Mouse (Mus musculus) forebrain, embryonic 11.5 days (tissue): ENCODE data around the gene Rps19. TPM values are rescaled to one million over a fixed set of nuclear protein-coding genes. Genes with fewer than 3 reads are reported as not detected.
"Not testable (repeated sequence)": the region's sequence is repeated elsewhere in the genome, so short reads cannot be mapped to it uniquely, and the experiment has no call there.

Experiments used
- ATAC-seq: fragments of 200-750 bp; cut with Nextera tagmentation; replicated peaks from 2 replicates; pipeline ENCODE4 v1.8.0; 2017; ENCODE audit warnings: moderate TSS enrichment; ENCODE audit not compliant: low FRiP score
- DNase-seq: peaks from one replicate; pipeline ENCODE4 v3.0.0-alpha.2; 2017; ENCODE audit warnings: low spot score
- H3K27ac ChIP-seq: fragments of 300-500 bp; sonication (generic); 2 replicates; pipeline ENCODE4 v1.5.1; 2014; ENCODE audit warnings: low read depth, low read length
- H3K27me3 ChIP-seq: fragments of 300-500 bp; sonication (generic); 2 replicates; pipeline ENCODE4 v1.6.1; 2014; ENCODE audit warnings: mild to moderate bottlenecking, low read length, mixed read lengths; ENCODE audit not compliant: control insufficient read depth, insufficient read depth
- H3K36me3 ChIP-seq: fragments of 300-500 bp; sonication (generic); 2 replicates; pipeline ENCODE4 v1.6.1; 2014; ENCODE audit warnings: mild to moderate bottlenecking, low read length, moderate library complexity, mixed read lengths; ENCODE audit not compliant: control insufficient read depth, insufficient read depth
- H3K4me1 ChIP-seq: fragments of 300-500 bp; sonication (generic); replicated peaks from 2 replicates; pipeline ENCODE4 v1.6.1; 2014; ENCODE audit warnings: low read length, mixed read lengths; ENCODE audit not compliant: control insufficient read depth, insufficient read depth
- H3K4me2 ChIP-seq: fragments of 300-500 bp; sonication (generic); 2 replicates; pipeline ENCODE4 v1.6.1; 2014; ENCODE audit warnings: low read depth, mild to moderate bottlenecking, low read length, moderate library complexity, mixed read lengths; ENCODE audit not compliant: severe bottlenecking
- H3K4me3 ChIP-seq: fragments of 300-500 bp; sonication (generic); 2 replicates; pipeline ENCODE4 v1.5.1; 2014; ENCODE audit warnings: low read depth, low read length
- H3K9ac ChIP-seq: fragments of 300-500 bp; sonication (generic); 2 replicates; pipeline ENCODE4 v1.6.1; 2014; ENCODE audit warnings: low read length
- H3K9me3 ChIP-seq: fragments of 300-500 bp; sonication (generic); 2 replicates; pipeline ENCODE4 v1.6.1; 2016; ENCODE audit warnings: low read length, mixed read lengths; ENCODE audit not compliant: control insufficient read depth
- WGBS: fragments of 180-500 bp; shearing (Covaris S2); extraction: QIAGEN DNeasy Blood & Tissue Kit; methylation state at CpG from one replicate; pipeline ENCODE4 v1.1.7; 2014; 5-methylcytosine and 5-hydroxymethylcytosine counted together
- polyA plus RNA-seq: library from polyadenylated mRNA; unstranded; fragments of >200 nt; fragmentation: Nextera tagmentation; extraction: Ambion mirVana; gene quantifications from 2 replicates; pipeline ENCODE4 v1.2.1, GENCODE M21; 2014

Gene Rps19
- polyA plus RNA-seq = 1,722 and 1,731 TPM in 2 replicates

DNA sequence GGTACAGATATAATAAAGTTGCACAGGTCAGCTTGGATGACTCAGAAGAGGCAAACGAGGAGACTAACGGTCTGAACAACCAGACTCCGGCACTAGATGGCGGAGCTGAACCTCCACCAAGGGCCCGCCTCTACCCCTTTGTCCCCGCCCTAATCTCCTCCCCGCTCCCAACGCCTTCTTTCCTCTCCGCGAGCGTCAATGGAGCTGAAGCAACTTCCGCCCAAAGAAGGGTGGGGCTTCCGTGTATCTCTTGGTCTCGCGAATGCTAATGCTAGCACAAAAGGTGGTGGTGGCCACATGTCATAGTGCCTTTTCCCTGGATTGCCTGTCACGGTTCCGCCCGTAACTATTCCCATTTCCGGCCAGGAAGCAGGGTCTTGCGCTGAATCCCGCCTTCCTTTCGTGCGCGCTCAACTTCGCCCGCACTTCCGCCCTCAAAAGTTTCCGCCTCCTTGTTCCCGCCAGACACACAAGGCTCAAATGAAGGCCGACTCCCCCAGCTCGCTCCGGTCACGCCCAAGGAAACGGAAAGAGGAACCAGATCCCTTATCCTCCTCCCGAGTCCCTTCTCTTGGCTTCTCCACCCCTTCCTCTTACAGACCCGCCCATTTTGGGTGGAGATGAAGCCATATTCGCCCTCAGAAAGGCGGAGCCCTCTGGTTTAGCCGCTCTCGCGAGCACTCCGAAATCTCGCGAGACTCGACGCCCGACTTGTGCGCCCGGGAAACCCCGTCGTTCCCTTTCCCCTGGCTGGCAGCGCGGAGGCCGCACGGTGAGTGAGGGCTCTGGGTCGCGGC lies at the start of gene Rps19:
TSS of gene Rps19 (plus strand) at position 476 of the 797 bp plus-strand sequence.
- WGBS = under 1% methylated on average over 56 of the region's 57 CpGs
- peak; percentile 92 for ATAC-seq
- H3K9me3 ChIP-seq = no peaks in the 10 kb centered on the region

DNA sequence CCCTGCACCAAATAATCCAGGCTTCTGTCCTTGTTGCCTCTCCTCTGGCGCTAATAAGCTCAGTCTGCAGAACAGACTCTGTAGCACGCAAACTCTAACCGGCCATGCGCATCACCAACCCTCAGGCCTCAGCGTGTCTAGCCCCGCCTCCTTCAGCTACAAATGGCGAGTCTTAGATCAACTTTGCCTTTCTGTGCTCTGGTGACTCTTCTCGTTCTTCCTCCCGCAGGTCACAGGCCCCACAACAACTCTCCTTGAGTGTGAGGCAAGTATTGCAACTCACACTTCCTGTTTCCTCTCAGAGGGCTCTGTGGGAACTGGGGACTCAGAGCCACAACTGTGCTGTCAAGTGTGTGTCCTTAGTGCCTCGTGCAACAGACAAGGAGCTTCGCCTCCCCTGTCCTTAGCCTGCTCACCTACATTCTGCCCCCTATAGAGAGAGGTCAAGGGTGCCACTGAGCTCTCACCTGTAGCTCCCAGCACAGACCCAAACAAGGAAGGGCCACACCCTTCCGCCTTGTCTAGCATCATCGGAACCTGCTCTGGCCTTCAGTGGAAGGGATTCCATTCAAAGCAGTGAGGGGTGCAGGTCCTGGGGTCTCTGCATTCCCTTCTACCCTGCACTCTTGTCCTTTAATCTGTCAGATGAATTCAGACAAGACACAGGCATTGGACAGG lies 45.3 kb upstream of the Rps19 start:
- not testable (repeated sequence) for H3K9ac ChIP-seq, H3K9me3 ChIP-seq, H3K4me2 ChIP-seq, ATAC-seq, H3K4me3 ChIP-seq, H3K27me3 ChIP-seq, H3K36me3 ChIP-seq, DNase-seq, H3K27ac ChIP-seq, H3K4me1 ChIP-seq
- WGBS = 70% methylated on average over 11 of the region's 13 CpGs

More for the DNA sequence above, at the start of gene Rps19:
- peak; percentile 98 for DNase-seq
- Histone ChIP-seq H3K27ac (peak within 1 kb of the TSS; percentile 82), H3K4me3 (peak within 1 kb of the TSS; percentile 98), H3K27me3 (no peaks in the 10 kb centered on the region), H3K4me2 (peak within 1 kb of the TSS; percentile 60), H3K36me3 (peaks cover 9% of the 10 kb centered on the region; the same call in 1 of the 2 replicates), H3K9ac (peak within 1 kb of the TSS; percentile 100), H3K4me1 (peaks cover 14% of the 10 kb centered on the region)

DNA sequence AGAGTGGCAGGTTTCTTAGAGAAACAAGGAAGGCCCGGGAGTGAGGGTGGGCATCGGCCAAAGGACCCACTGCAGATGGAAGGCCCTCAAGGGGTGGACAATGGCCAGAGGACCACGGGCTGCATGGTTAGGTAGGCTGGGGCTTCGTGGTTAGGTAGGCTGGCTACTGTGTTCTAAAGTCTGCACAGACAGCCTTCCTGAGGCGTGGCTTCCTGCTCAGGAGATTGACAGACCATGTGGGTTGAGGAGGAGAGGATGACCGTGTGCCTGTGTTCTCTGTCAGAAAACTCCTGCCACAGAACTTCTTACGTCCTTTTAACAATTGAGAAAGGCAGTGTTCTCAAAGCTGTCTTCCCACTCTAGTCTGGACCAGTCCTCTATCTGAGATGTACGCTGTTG lies 44.8 kb upstream of the Rps19 start:
- ATAC-seq = no peak

DNA sequence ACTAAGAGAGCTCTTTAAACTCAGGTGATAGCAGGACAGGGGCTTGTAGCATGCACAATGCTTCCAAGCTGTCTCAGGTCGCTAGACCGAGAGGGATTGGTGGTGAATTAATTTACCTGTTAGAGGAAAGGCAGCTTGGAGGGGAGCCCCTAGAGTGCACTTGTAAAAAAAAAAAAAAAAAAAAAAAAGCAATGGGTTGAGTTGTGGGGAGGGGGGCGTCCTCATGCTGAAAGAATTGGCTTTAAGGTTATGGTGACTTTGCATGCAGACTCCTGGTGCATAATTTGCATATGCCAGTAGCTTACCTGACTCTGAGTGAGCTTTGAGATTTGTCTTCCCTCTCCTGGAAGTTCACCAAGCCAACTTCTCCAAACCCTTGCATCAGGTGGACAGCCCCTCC lies 43.8 kb upstream of the Rps19 start:
- no peaks in the 10 kb centered on the region for H3K9me3 ChIP-seq
- H3K9ac ChIP-seq = no peak overlapping the region
- DNase-seq (no peak), ATAC-seq (no peak)
- H3K27me3 ChIP-seq = no peaks in the 10 kb centered on the region
- H3K36me3 ChIP-seq = no peaks in the 10 kb centered on the region
- 58% methylated on average over 3 of the region's 3 CpGs for WGBS
- H3K4me3 ChIP-seq = no peak overlapping the region
- no peak overlapping the region for H3K4me2 ChIP-seq
- no peak overlapping the region for H3K27ac ChIP-seq
- no peaks in the 10 kb centered on the region for H3K4me1 ChIP-seq

More for the DNA sequence above, 44.8 kb upstream of the Rps19 start:
- no peak for DNase-seq
- H3K4me1 ChIP-seq = no peaks in the 10 kb centered on the region
- no peaks in the 10 kb centered on the region for H3K27me3 ChIP-seq
- H3K9me3 ChIP-seq = no peaks in the 10 kb centered on the region
- H3K9ac ChIP-seq = no peak overlapping the region
- H3K36me3 ChIP-seq = no peaks in the 10 kb centered on the region
- no peak overlapping the region for H3K4me3 ChIP-seq
- 80% methylated on average over 8 of the region's 8 CpGs for WGBS
- no peak overlapping the region for H3K27ac ChIP-seq
- no peak overlapping the region for H3K4me2 ChIP-seq

DNA sequence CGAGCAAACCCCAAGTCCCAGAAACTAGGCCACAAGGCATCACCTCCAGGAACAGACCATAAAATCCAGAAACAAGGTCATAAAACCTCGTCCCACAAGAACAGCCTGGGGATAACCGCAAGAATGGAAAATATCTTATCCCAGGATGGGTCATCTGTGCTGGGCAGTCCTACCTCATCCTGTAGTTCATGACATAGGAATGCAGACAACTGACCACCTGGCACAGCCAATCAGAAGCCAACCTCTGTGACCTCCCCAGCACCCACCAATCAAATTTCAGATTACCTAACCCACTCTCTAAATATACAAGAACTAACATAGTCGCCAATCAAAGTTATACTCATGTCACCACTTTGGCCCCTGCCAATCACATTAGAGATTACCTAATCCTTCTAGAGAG lies 43.2 kb upstream of the Rps19 start:
- no peaks in the 10 kb centered on the region for H3K9me3 ChIP-seq
- no peak for DNase-seq
- ATAC-seq = no peak
- H3K4me1 ChIP-seq = no peaks in the 10 kb centered on the region
- no peak overlapping the region for H3K4me2 ChIP-seq
- H3K27ac ChIP-seq = no peak overlapping the region
- H3K36me3 ChIP-seq = no peaks in the 10 kb centered on the region
- H3K9ac ChIP-seq = no peak overlapping the region
- WGBS = 77% methylated on average over 4 of the region's 4 CpGs
- no peaks in the 10 kb centered on the region for H3K27me3 ChIP-seq
- no peak overlapping the region for H3K4me3 ChIP-seq

DNA sequence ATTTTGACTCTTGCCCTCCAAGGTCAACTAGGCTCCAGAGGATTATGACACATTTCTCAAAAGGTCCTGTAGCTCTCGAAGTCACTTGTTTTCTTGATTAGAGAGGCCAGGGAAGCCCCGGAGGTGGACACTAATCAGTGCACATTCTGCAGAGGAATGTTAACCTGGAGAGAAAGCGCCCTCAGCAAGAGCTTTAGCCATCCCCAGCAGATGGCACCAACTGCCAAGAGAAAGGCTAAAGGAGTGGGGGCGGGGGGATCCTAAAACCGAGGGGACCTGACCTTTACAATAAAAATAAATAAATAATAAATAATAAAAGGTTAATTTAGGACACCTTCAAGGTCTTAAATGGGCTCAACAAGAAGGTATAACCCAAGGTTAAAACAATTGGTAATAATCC lies 40.0 kb upstream of the Rps19 start:
- DNase-seq = no peak
- H3K9me3 ChIP-seq = no peaks in the 10 kb centered on the region

DNA sequence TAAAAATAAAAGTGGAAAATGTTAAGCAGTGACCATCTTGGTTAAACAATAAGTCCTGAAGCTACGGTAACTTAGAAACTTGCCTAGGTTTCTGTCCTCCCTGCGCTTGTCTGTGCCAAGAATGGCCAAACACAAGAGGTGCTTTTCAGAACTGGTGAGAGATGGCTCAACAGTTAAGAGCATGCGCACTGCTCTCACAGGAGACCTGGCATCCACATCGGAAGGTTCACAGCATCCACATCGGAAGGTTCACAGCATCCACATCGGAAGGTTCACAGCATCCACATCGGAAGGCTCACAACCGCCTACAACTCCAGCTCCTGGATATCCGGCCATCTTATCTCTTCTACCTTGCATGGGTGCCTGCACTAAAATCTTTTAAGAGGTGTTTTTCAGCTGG lies 39.0 kb upstream of the Rps19 start:
- WGBS = 87% methylated on average over 9 of the region's 9 CpGs

More for the DNA sequence above, 40.0 kb upstream of the Rps19 start:
- Histone ChIP-seq H3K27me3 (no peaks in the 10 kb centered on the region), H3K4me2 (no peak overlapping the region), H3K36me3 (no peaks in the 10 kb centered on the region), H3K4me1 (no peaks in the 10 kb centered on the region), H3K27ac (no peak overlapping the region), H3K4me3 (no peak overlapping the region), H3K9ac (no peak overlapping the region)
- WGBS = 35% methylated on average over 5 of the region's 5 CpGs
- ATAC-seq = no peak

DNA sequence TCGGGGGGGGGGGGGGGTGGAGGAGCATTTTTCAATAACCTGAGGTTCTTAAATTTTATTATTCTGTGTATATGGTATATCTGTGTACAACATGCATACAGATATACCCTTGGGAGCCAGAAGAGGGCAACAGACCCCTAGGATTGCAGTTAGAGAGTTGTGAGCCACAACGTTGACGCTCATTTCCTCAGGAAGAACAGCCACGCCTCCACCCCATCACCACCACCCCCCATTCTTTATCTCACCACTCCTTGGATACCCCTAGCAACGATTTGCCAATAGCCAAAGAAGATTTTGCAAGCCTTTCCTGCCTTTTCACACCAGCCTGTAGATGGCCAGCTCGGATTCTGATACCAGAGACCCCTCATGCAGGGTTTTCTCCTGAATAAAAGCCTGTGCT lies 38.5 kb upstream of the Rps19 start:
- Histone ChIP-seq H3K4me3 (no peak overlapping the region), H3K4me2 (no peak overlapping the region), H3K9me3 (no peaks in the 10 kb centered on the region), H3K9ac (no peak overlapping the region), H3K36me3 (no peaks in the 10 kb centered on the region), H3K27me3 (no peaks in the 10 kb centered on the region), H3K4me1 (no peaks in the 10 kb centered on the region), H3K27ac (no peak overlapping the region)
- WGBS = 5% methylated on average over 6 of the region's 6 CpGs
- DNase-seq (peak; percentile 62), ATAC-seq (peak; percentile 36; the same call in 1 of the 2 replicates)

More for the DNA sequence above, 39.0 kb upstream of the Rps19 start:
- ATAC-seq = no peak
- no peak overlapping the region for H3K9ac ChIP-seq
- H3K36me3 ChIP-seq = no peaks in the 10 kb centered on the region
- no peaks in the 10 kb centered on the region for H3K9me3 ChIP-seq
- H3K4me1 ChIP-seq = no peaks in the 10 kb centered on the region
- H3K4me3 ChIP-seq = no peak overlapping the region
- no peak for DNase-seq
- H3K4me2 ChIP-seq = no peak overlapping the region
- no peak overlapping the region for H3K27ac ChIP-seq
- H3K27me3 ChIP-seq = no peaks in the 10 kb centered on the region
